Mouse (Mus musculus) neutrophil, adult 5-6 weeks (primary cell): ENCODE results near the gene Tbc1d14. TPM values are rescaled to one million over a fixed set of nuclear protein-coding genes. Genes with fewer than 3 reads are reported as not detected.

Experiments
- ATAC-seq: fragments of 151-379, 151-347 bp; 2 replicates; pipeline ENCODE4 v1.8.0; 2017; ENCODE audit warnings: mild to moderate bottlenecking, moderate TSS enrichment; ENCODE audit not compliant: insufficient number of reproducible peaks, poor library complexity, low FRiP score, severe bottlenecking; ENCODE audit errors: extremely low read depth
- total RNA-seq: library from RNA; stranded (forward); fragments of 200-1000 nt; gene quantifications from 2 replicates; pipeline ENCODE4 v1.2.3, GENCODE M21; 2017

Gene Tbc1d14
- total RNA-seq, 1 experiment from 2014 or later = 141 TPM

DNA sequence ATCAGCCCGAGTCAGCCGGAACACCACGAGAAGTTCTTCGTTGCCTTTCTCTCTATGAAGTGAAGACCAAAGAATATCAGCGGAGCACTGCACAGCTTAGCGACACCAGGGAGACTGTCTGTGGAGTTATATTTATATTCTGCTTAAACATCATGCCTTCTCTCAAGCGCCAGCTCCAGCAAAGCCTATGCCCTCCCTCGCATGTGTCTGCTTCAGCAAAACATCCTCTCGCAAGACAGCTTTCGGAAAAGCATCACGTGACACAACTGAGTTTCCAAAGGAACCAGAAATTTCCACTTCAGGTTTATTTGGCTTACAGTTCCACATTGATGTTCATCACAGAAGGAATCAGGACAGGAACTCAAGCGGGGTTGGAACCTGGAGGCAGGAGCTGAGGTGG is 145.2 kb downstream of the Tbc1d14 start:
- ATAC-seq = no peak

GRCm38 (mm10) chr5:36446166-36446890 is 146.7 kb downstream of the Tbc1d14 start:
- ATAC-seq = no peak

- no peak for ATAC-seq
These were observed 148.0 kb downstream of the Tbc1d14 start for GRCm38 (mm10) chr5:36445028-36445427.

DNA sequence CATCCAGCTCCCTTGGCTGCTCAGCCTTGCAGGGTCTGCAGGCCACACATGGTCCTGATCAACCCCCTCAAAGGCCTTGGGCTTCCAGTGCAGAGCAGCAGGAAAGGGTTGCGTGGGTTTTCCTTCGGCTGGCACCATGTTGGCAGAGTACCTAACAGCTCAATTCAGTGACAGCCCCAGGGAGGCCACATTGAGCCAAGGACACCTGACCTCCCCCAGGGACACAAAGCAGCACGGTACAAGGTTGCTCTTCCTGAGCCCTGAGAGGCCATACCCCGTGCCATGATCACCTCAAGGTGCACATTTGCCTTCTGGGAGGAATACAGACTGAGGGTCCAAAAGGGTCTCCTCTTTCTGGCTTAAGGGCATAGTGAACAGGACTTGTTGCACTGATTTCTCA is 148.5 kb downstream of the Tbc1d14 start:
- no peak for ATAC-seq

DNA sequence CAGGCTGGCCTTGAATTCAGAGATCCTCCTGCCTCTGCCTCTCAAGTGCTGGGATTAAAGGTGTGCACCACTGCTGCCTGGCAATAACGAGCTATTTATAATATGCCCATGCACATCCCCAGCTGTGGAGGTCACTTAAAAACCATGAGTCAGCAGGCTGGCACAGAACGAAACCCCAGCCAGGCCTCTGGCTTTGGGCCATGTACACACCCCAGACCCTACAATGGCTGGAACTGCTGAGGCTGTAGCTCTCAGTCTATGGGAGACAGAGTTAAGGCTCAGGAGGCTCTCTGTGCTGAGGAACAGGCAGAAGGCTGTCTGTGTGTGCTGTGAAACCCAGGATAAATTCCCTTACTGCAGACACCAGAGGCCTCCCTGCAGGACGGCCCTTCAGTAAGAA is 152.3 kb downstream of the Tbc1d14 start:
- no peak for ATAC-seq

Other genes with a start within 250 kb of the Tbc1d14 start
- gene Sorcs2, start 195.1 kb downstream of the Tbc1d14 start, total RNA-seq = 2.5 and 2.8 TPM in 2 replicates
- 16.3 and 18.2 TPM in 2 replicates for gene Grpel1, start 128.3 kb downstream of the Tbc1d14 start, total RNA-seq
- gene Tada2b, start 109.0 kb downstream of the Tbc1d14 start, total RNA-seq = 26.4 and 28.9 TPM in 2 replicates
- gene Ccdc96, start 108.7 kb downstream of the Tbc1d14 start, total RNA-seq = 0.35 and 0.49 TPM in 2 replicates
- 40.3 and 40.4 TPM in 2 replicates for gene D5Ertd579e, start 102.7 kb upstream of the Tbc1d14 start, total RNA-seq
- gene Bloc1s4, start 155.4 kb upstream of the Tbc1d14 start, total RNA-seq = 20.6 and 23.5 TPM in 2 replicates
- gene Mrfap1, start 203.5 kb upstream of the Tbc1d14 start, total RNA-seq = 192 and 198 TPM in 2 replicates
- gene Man2b2, start 237.4 kb upstream of the Tbc1d14 start, total RNA-seq = 20.5 and 21.7 TPM in 2 replicates